Mouse (Mus musculus) liver, postnatal 0 days (tissue): ENCODE measurements at regions not wholly inside any gene's neighbourhood (a gene's known extent, or its start where the extent isn't known, plus 50 kb on each side); places are given as distances from the start of the nearest gene placed in this dataset.

ENCODE experiments used
- ATAC-seq: fragments of 200-750 bp; cut with Nextera tagmentation; 2 replicates; pipeline ENCODE4 v1.8.0; 2017; ENCODE audit warnings: mild to moderate bottlenecking, moderate library complexity
- DNase-seq: peaks from one replicate; pipeline ENCODE4 v3.0.0-alpha.2; 2016
- H3K27ac ChIP-seq: fragments of 300-500 bp; sonication (generic); 2 replicates; pipeline ENCODE4 v1.5.1; 2014; ENCODE audit warnings: antibody characterized with exemption, moderate library complexity, mild to moderate bottlenecking, low read depth
- H3K27me3 ChIP-seq: fragments of 300-500 bp; sonication (generic); 2 replicates; pipeline ENCODE4 v1.6.1; 2014; ENCODE audit warnings: low read length, control low read depth, mixed read lengths; ENCODE audit not compliant: insufficient read depth
- H3K36me3 ChIP-seq: fragments of 300-500 bp; sonication (generic); replicated peaks from 2 replicates; pipeline ENCODE4 v1.6.1; 2014; ENCODE audit warnings: mild to moderate bottlenecking, control low read depth, low read length, moderate library complexity, mixed read lengths; ENCODE audit not compliant: insufficient read depth
- H3K4me1 ChIP-seq: fragments of 300-500 bp; sonication (generic); 2 replicates; pipeline ENCODE4 v1.6.1; 2014; ENCODE audit warnings: antibody characterized with exemption, mild to moderate bottlenecking, control low read depth; ENCODE audit not compliant: insufficient read depth
- H3K4me2 ChIP-seq: fragments of 300-500 bp; sonication (generic); 2 replicates; pipeline ENCODE4 v1.6.1; 2014; ENCODE audit warnings: low read depth, mild to moderate bottlenecking, low read length, moderate library complexity, mixed read lengths
- H3K4me3 ChIP-seq: fragments of 300-500 bp; sonication (generic); 2 replicates; pipeline ENCODE4 v1.5.1; 2014; ENCODE audit warnings: low read depth, low read length
- H3K9ac ChIP-seq: fragments of 300-500 bp; sonication (generic); replicated peaks from 2 replicates; pipeline ENCODE4 v1.6.1; 2014; ENCODE audit warnings: mild to moderate bottlenecking, moderate library complexity
- H3K9me3 ChIP-seq: fragments of 300-500 bp; sonication (generic); 2 replicates; pipeline ENCODE4 v1.6.1; 2016; ENCODE audit warnings: mild to moderate bottlenecking, control low read depth, low read length, mixed read lengths
- CTCF ChIP-seq: sonication (generic); IDR thresholded peaks from 2 replicates; pipeline ENCODE4 v1.5.1; 2016; ENCODE audit warnings: antibody characterized with exemption, low read depth
- EP300 ChIP-seq: IDR thresholded peaks from 2 replicates; pipeline ENCODE4 v1.6.1; 2016; ENCODE audit warnings: antibody characterized with exemption, low read depth, mild to moderate bottlenecking
- WGBS: fragments of 180-500 bp; shearing (Covaris S2); extraction: QIAGEN DNeasy Blood & Tissue Kit; methylation state at CpG from one replicate; pipeline ENCODE4 v1.1.7; 2014; ENCODE audit not compliant: insufficient replicate concordance; 5-methylcytosine and 5-hydroxymethylcytosine counted together

- no peak overlapping the region for H3K9ac ChIP-seq
- no peaks in the 10 kb centered on the region for H3K36me3 ChIP-seq
- no peak for TF ChIP-seq CTCF
- no peak for TF ChIP-seq EP300
- H3K27me3 ChIP-seq: no peaks in the 10 kb centered on the region
- 71% methylated on average over 9 of the region's 9 CpGs for WGBS
- no peak for DNase-seq
- ATAC-seq: no peak
- H3K4me2 ChIP-seq: no peak overlapping the region
- peaks cover 6% of the 10 kb centered on the region; the same call in 1 of the 2 replicates for H3K9me3 ChIP-seq
- H3K4me1 ChIP-seq: no peaks in the 10 kb centered on the region
- H3K27ac ChIP-seq: no peak overlapping the region
- no peak overlapping the region for H3K4me3 ChIP-seq
Measured at GRCm38 (mm10) chr15:86718376-86718775, 504.1 kb downstream of the Tbc1d22a start.

- Histone ChIP-seq H3K27me3 (no peaks in the 10 kb centered on the region), H3K9ac (no peak overlapping the region), H3K9me3 (peaks cover 6% of the 10 kb centered on the region; the same call in 1 of the 2 replicates), H3K4me3 (no peak overlapping the region), H3K4me2 (no peak overlapping the region), H3K36me3 (no peaks in the 10 kb centered on the region), H3K4me1 (no peaks in the 10 kb centered on the region), H3K27ac (no peak overlapping the region)
- ATAC-seq: no peak
- DNase-seq: no peak
- TF ChIP-seq CTCF (no peak), EP300 (no peak)
- WGBS: 75% methylated on average over 12 of the region's 12 CpGs
Measured at GRCm38 (mm10) chr15:86719088-86719487, 504.8 kb downstream of the Tbc1d22a start.

GRCm38 (mm10) chr15:86721131-86721530 lies 506.9 kb downstream of the Tbc1d22a start:
- peaks cover 6% of the 10 kb centered on the region; the same call in 1 of the 2 replicates for H3K9me3 ChIP-seq
- DNase-seq (no peak), ATAC-seq (no peak)
- H3K9ac ChIP-seq: no peak overlapping the region
- H3K4me2 ChIP-seq: no peak overlapping the region
- H3K4me1 ChIP-seq: no peaks in the 10 kb centered on the region
- H3K27me3 ChIP-seq: no peaks in the 10 kb centered on the region
- no peak overlapping the region for H3K27ac ChIP-seq
- 57% methylated on average over 5 of the region's 5 CpGs for WGBS
- no peak for TF ChIP-seq CTCF
- TF ChIP-seq EP300: no peak
- H3K36me3 ChIP-seq: no peaks in the 10 kb centered on the region
- no peak overlapping the region for H3K4me3 ChIP-seq

GRCm38 (mm10) chr15:86737945-86738344 lies 523.7 kb downstream of the Tbc1d22a start:
- Histone ChIP-seq H3K4me3 (no peak overlapping the region), H3K36me3 (no peaks in the 10 kb centered on the region), H3K4me2 (no peak overlapping the region), H3K9ac (no peak overlapping the region), H3K4me1 (no peaks in the 10 kb centered on the region), H3K27ac (no peak overlapping the region), H3K9me3 (no peaks in the 10 kb centered on the region), H3K27me3 (no peaks in the 10 kb centered on the region)
- TF ChIP-seq EP300 (no peak), CTCF (no peak)
- ATAC-seq (no peak), DNase-seq (no peak)

- DNase-seq (no peak), ATAC-seq (no peak)
- Histone ChIP-seq H3K27ac (no peak overlapping the region), H3K27me3 (no peaks in the 10 kb centered on the region), H3K9ac (no peak overlapping the region), H3K4me2 (no peak overlapping the region), H3K9me3 (no peaks in the 10 kb centered on the region), H3K4me1 (no peaks in the 10 kb centered on the region), H3K4me3 (no peak overlapping the region), H3K36me3 (no peaks in the 10 kb centered on the region)
- 59% methylated on average over 5 of the region's 5 CpGs for WGBS
- TF ChIP-seq EP300: no peak
- TF ChIP-seq CTCF: no peak
Measured at GRCm38 (mm10) chr15:86738356-86738755, 524.1 kb downstream of the Tbc1d22a start.

- no peak overlapping the region for H3K9ac ChIP-seq
- ATAC-seq (no peak), DNase-seq (no peak)
- WGBS: 60% methylated on average over 5 of the region's 5 CpGs
- H3K4me2 ChIP-seq: no peak overlapping the region
- no peaks in the 10 kb centered on the region for H3K9me3 ChIP-seq
- H3K4me1 ChIP-seq: no peaks in the 10 kb centered on the region
- H3K4me3 ChIP-seq: no peak overlapping the region
- H3K27me3 ChIP-seq: no peaks in the 10 kb centered on the region
- TF ChIP-seq EP300 (no peak), CTCF (no peak)
- H3K36me3 ChIP-seq: no peaks in the 10 kb centered on the region
- no peak overlapping the region for H3K27ac ChIP-seq
Measured at GRCm38 (mm10) chr15:86738776-86739175, 524.5 kb downstream of the Tbc1d22a start.
